Comparison of ENCODE assay signal across 27 mouse cellular contexts in the genomic region with DNA sequence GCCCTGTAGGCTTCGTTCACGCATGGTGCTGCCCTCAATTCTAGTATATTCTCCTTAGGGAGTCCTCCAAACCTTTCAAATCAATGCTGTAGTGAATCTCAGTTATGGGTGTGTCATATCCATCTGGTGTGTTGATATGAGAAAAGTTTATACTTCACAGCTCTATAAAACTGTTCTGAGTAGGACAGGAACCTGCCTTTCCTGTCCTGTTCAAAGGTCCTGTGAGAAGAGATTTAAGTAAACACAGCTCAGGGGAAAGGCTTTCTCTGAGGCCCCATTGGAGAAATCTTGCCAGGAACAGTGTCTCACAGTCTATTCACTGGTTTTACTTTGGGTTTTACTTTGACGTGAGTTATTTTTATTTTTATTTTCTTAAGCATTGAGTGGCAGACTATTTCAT. TPM values are rescaled to one million over a fixed set of nuclear protein-coding genes. Genes with fewer than 3 reads are reported as not detected.
DNase-seq lines count a peak whose midpoint lies in the region; ATAC-seq and TF ChIP-seq lines count a peak whose summit lies in the region.
"Had no signal": no experiment of that assay in that cellular context is flagged by ENCODE, and none has a peak within 500 bp of the region (broad histone marks: within the 10 kb centered on the region; RNA-seq: fewer than 3 reads in every experiment).

No protein-coding gene starts in this region.

- no peak overlapping the region for H3K9ac ChIP-seq in lung, postnatal 0 days (replicated peaks; ENCODE audit: low read depth)
- no peak overlapping the region for H3K9ac ChIP-seq in intestine, embryonic 14.5 days (ENCODE audit: low read length)
- no peak overlapping the region for H3K9ac ChIP-seq in intestine, postnatal 0 days (ENCODE audit: low read depth, low read length)
- H3K9ac ChIP-seq: embryonic facial prominence, embryonic 13.5 days; forebrain, embryonic 12.5 days; forebrain, embryonic 15.5 days; hindbrain, embryonic 12.5 days; hindbrain, embryonic 15.5 days had no signal

- peak; percentile 25; the same call in 1 of the 2 replicates for ATAC-seq in lung, postnatal 0 days
- ATAC-seq in intestine, embryonic 14.5 days (replicated peaks; ENCODE audit: low FRiP score, low TSS enrichment, low read depth): 0 out of 2 replicates have a peak, but pooled peaks have one; percentile 50
- peak; percentile 89 for ATAC-seq in intestine, postnatal 0 days
- ATAC-seq: activated CD4-positive, CD25-positive, alpha-beta regulatory T cell, adult 4 months; forebrain, embryonic 15.5 days had no signal

- peak; percentile 75 for DNase-seq in heart, adult 11 months
- DNase-seq in heart, postnatal 14 days: no peak
- no peak for DNase-seq in lung, postnatal 0 days (ENCODE audit: low spot score)
- no peak for DNase-seq in lung, postnatal 10 days
- no peak for DNase-seq in intestine, embryonic 14.5 days (ENCODE audit: low spot score)
- no peak for DNase-seq in kidney, postnatal 25 days
- DNase-seq in gastrocnemius, postnatal 10 days: no peak
- DNase-seq: adrenal gland, adult 8-10 months; adrenal gland, postnatal 25 days; cerebellum, adult 11-12 months; cerebellum, adult 8-10 months; cerebellum, postnatal 10 days; cerebellum, postnatal 36 days; embryo, embryonic 11 days; gastrocnemius, postnatal 14 days; heart, adult 18-20 months had no signal

- H3K4me3 ChIP-seq in lung, postnatal 0 days (ENCODE audit: low read depth, low read length): no peak overlapping the region
- H3K4me3 ChIP-seq in intestine, embryonic 14.5 days (ENCODE audit: low read depth, low read length): no peak overlapping the region
- H3K4me3 ChIP-seq in intestine, postnatal 0 days (ENCODE audit: low read depth, low read length): peak overlapping the region; percentile 14; the same call in 1 of the 2 replicates
- H3K4me3 ChIP-seq: embryonic facial prominence, embryonic 10.5 days; embryonic facial prominence, embryonic 13.5 days; erythroblast, embryonic 14.5 days; forebrain, embryonic 12.5 days; forebrain, embryonic 15.5 days; heart, embryonic 10.5 days; hindbrain, embryonic 12.5 days; hindbrain, embryonic 15.5 days had no signal

- no peaks in the 10 kb centered on the region for H3K9me3 ChIP-seq in lung, postnatal 0 days (ENCODE audit: low read length)
- no peaks in the 10 kb centered on the region for H3K9me3 ChIP-seq in intestine, embryonic 14.5 days (ENCODE audit: control insufficient read depth, low read length)
- no peaks in the 10 kb centered on the region for H3K9me3 ChIP-seq in intestine, postnatal 0 days (ENCODE audit: control insufficient read depth)
- H3K9me3 ChIP-seq: embryonic facial prominence, embryonic 10.5 days; embryonic facial prominence, embryonic 13.5 days; forebrain, embryonic 12.5 days; forebrain, embryonic 15.5 days; heart, embryonic 10.5 days; hindbrain, embryonic 12.5 days; hindbrain, embryonic 15.5 days had no signal

- TF ChIP-seq EP300 in lung, postnatal 0 days (IDR thresholded peaks at IDR 0.05): 0 out of 2 replicates have a peak, but pooled peaks have one; percentile 26

- no peaks in the 10 kb centered on the region for H3K27me3 ChIP-seq in lung, postnatal 0 days (replicated peaks; ENCODE audit: insufficient read depth, low read length)
- H3K27me3 ChIP-seq in intestine, embryonic 14.5 days (replicated peaks; ENCODE audit: control insufficient read depth, insufficient read depth, low read length): no peaks in the 10 kb centered on the region
- no peaks in the 10 kb centered on the region for H3K27me3 ChIP-seq in intestine, postnatal 0 days (replicated peaks; ENCODE audit: control insufficient read depth, insufficient read depth, low read length)
- H3K27me3 ChIP-seq: embryonic facial prominence, embryonic 13.5 days; forebrain, embryonic 12.5 days; forebrain, embryonic 15.5 days; hindbrain, embryonic 12.5 days; hindbrain, embryonic 15.5 days had no signal

- H3K4me1 ChIP-seq in lung, postnatal 0 days (ENCODE audit: insufficient read depth, low read depth, low read length): no peaks in the 10 kb centered on the region; the same call in 1 of the 2 replicates
- H3K4me1 ChIP-seq in intestine, embryonic 14.5 days (replicated peaks; ENCODE audit: control insufficient read depth, insufficient read depth, low read length): peaks cover 22% of the 10 kb centered on the region
- H3K4me1 ChIP-seq in intestine, postnatal 0 days (replicated peaks; ENCODE audit: control insufficient read depth, insufficient read depth, low read length): peaks cover 3% of the 10 kb centered on the region
- H3K4me1 ChIP-seq: embryonic facial prominence, embryonic 10.5 days; embryonic facial prominence, embryonic 13.5 days; forebrain, embryonic 12.5 days; forebrain, embryonic 15.5 days; hindbrain, embryonic 12.5 days; hindbrain, embryonic 15.5 days had no signal

- WGBS in lung, postnatal 0 days: 73% methylated on average over 3 of the region's 3 CpGs
- 79% methylated on average over 3 of the region's 3 CpGs for WGBS in intestine, embryonic 14.5 days
- 41% methylated on average over 3 of the region's 3 CpGs for WGBS in intestine, postnatal 0 days

- TF ChIP-seq CTCF in lung, postnatal 0 days (IDR thresholded peaks at IDR 0.05): no peak
- TF ChIP-seq CTCF in intestine, postnatal 0 days (IDR thresholded peaks at IDR 0.05; ENCODE audit: low read depth): no peak

- H3K4me2 ChIP-seq in lung, postnatal 0 days (replicated peaks; ENCODE audit: low read depth, low read length): no peak overlapping the region
- H3K4me2 ChIP-seq in intestine, embryonic 14.5 days (ENCODE audit: low read length): no peak overlapping the region
- peak overlapping the region; percentile 48 for H3K4me2 ChIP-seq in intestine, postnatal 0 days (replicated peaks; ENCODE audit: low read depth)
- H3K4me2 ChIP-seq: embryonic facial prominence, embryonic 13.5 days; forebrain, embryonic 12.5 days; forebrain, embryonic 15.5 days; hindbrain, embryonic 12.5 days; hindbrain, embryonic 15.5 days had no signal

- no peaks in the 10 kb centered on the region for H3K36me3 ChIP-seq in lung, postnatal 0 days (ENCODE audit: insufficient read depth, low read length)
- no peaks in the 10 kb centered on the region for H3K36me3 ChIP-seq in intestine, embryonic 14.5 days (ENCODE audit: control insufficient read depth, insufficient read depth, low read length)
- H3K36me3 ChIP-seq in intestine, postnatal 0 days (ENCODE audit: control insufficient read depth, insufficient read depth): no peaks in the 10 kb centered on the region
- H3K36me3 ChIP-seq: embryonic facial prominence, embryonic 10.5 days; embryonic facial prominence, embryonic 13.5 days; forebrain, embryonic 12.5 days; forebrain, embryonic 15.5 days; hindbrain, embryonic 12.5 days; hindbrain, embryonic 15.5 days had no signal

- intact Hi-C loops in heart, postnatal 14 days (cut with DNase I): no loop called here

- no peak overlapping the region for H3K27ac ChIP-seq in lung, postnatal 0 days (ENCODE audit: low read length)
- H3K27ac ChIP-seq in intestine, embryonic 14.5 days (ENCODE audit: low read depth): no peak overlapping the region
- 0 out of 2 replicates have a peak overlapping the region, but pooled peaks have one; percentile 17 for H3K27ac ChIP-seq in intestine, postnatal 0 days (ENCODE audit: low read depth, low read length)
- H3K27ac ChIP-seq: embryonic facial prominence, embryonic 10.5 days; embryonic facial prominence, embryonic 13.5 days; forebrain, embryonic 12.5 days; forebrain, embryonic 15.5 days; heart, embryonic 10.5 days; hindbrain, embryonic 12.5 days; hindbrain, embryonic 15.5 days had no signal

RNA-seq across cellular contexts. Expression of gene Pde3a, which starts 22.5 kb away (rescaled TPM):
- 10 to 100 TPM; 56.4 to 58.2 TPM for total RNA-seq in heart, postnatal 14 days (2021)
- 10.1 and 12.1 TPM in 2 replicates for polyA plus RNA-seq in lung, postnatal 0 days (2015; fragmentation: Nextera tagmentation; extraction: Ambion mirVana)
- 24.3 and 26.9 TPM in 2 replicates for polyA plus RNA-seq in intestine, embryonic 14.5 days (2014; fragmentation: Nextera tagmentation; extraction: Ambion mirVana)
- 17.6 and 18.6 TPM in 2 replicates for polyA plus RNA-seq in intestine, postnatal 0 days (2015; fragmentation: Nextera tagmentation; extraction: Ambion mirVana)
- total RNA-seq in gastrocnemius, postnatal 10 days (2021): 1 to 10 TPM; 7.0 to 8.1 TPM
- total RNA-seq: hematopoietic stem cell, adult 5-6 weeks had no signal
- polyA plus RNA-seq: erythroblast, embryonic 14.5 days had no signal

Comparison
In these comparisons a context has a peak if more than half of its experiments do, and no peak if none do; other contexts are left out.
1. ATAC-seq: peak in every context shown above with its lines; median percentile 89 in intestine, postnatal 0 days; 50 in intestine, embryonic 14.5 days; 25 in lung, postnatal 0 days.